Mouse (Mus musculus): ENCODE data around the gene St6galnac1.

St6galnac1 gene

GRCm38 (mm10) chr11:116726156-116726555, 49.2 kb downstream of the St6galnac1 start:
- DNase-seq (ENCODE audit: low spot score in 2 of 2) = no peak

GRCm38 (mm10) chr11:116725031-116725948, 50.0 kb downstream of the St6galnac1 start:
- DNase-seq (ENCODE audit: low spot score in 2 of 2) = no peak

GRCm38 (mm10) chr11:116723064-116723463, 52.2 kb downstream of the St6galnac1 start:
- DNase-seq (ENCODE audit: low spot score in 2 of 2) = no peak

GRCm38 (mm10) chr11:116721548-116722271, 53.6 kb downstream of the St6galnac1 start:
- DNase-seq (ENCODE audit: low spot score in 2 of 2) = peak in 1 of 2 experiments; percentile 20

GRCm38 (mm10) chr11:116720319-116720865, 54.9 kb downstream of the St6galnac1 start:
- DNase-seq (ENCODE audit: low spot score in 2 of 2) = no peak
